Mouse (Mus musculus) megakaryocyte-erythroid progenitor cell, adult 5-6 weeks (primary cell): ENCODE measurements around the gene Sgcd. TPM values are rescaled to one million over a fixed set of nuclear protein-coding genes. Genes with fewer than 3 reads are reported as not detected.

Experiments
- ATAC-seq: replicated peaks from 2 replicates; pipeline ENCODE4 v1.8.0; 2016; ENCODE audit warnings: mild to moderate bottlenecking, inconsistent platforms; ENCODE audit not compliant: severe bottlenecking, poor library complexity, low FRiP score, low TSS enrichment
- total RNA-seq, 2 experiments: library from RNA; stranded (forward) in 1 of 2; stranded (reverse) in 1 of 2; fragments of 200-1000, 215-1000 nt in 1 of 2; fragments of >200 nt in 1 of 2; fragmentation: Nextera tagmentation in 1 of 2; gene quantifications; 2 replicates each; pipeline ENCODE4 v1.2.3; 2014 to 2017

Gene Sgcd
- total RNA-seq, 2 experiments from 2014 or later, result not detected

DNA sequence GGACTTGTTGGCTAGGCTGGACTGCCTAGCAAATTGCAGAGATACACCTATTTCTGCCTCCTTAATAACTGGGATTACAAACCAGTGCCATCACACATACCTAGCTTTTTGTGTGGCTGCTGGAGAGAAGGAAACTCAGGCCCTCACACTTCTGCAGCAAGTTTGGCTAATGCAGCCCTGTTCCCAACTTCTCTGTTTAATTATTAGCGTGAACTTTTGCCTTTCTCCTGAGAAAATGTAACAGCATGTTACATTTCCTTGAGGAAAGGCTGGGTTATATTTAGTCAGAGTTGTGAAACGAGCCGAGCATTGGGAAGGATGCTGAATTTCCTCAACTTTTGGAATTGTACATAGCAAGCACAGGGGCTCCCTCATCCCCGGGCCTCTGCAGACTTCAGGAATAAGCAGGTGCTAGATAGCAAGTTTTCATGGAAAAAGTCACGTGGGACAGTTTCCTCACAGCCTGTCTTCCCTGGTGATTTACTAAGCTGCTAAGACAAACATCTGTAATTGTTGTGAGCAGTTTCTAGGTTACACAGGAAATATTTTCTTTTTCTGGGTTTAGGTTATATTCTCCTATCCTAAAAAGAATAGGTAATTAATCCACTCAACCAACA is 895.4 kb downstream of the Sgcd start:
- no peak for ATAC-seq

DNA sequence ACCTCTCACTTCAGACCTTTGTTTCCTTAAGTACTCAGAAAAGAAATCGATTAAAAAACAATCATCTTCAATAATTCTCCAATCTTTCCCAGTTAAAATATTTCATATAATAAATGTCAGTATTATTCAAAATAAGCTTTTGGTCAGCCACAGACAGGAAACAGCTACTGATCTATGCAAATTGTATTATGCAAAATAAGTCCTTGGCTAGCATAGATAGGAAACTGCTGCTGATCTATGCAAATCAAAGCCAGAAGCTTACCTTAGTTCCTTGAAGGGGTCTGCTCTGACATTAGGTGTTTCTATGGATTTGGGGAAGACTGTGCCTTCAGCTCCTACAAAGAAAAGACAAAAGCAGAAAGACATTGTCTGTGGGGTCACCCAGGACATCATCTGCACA is 906.3 kb downstream of the Sgcd start:
- no peak for ATAC-seq

DNA sequence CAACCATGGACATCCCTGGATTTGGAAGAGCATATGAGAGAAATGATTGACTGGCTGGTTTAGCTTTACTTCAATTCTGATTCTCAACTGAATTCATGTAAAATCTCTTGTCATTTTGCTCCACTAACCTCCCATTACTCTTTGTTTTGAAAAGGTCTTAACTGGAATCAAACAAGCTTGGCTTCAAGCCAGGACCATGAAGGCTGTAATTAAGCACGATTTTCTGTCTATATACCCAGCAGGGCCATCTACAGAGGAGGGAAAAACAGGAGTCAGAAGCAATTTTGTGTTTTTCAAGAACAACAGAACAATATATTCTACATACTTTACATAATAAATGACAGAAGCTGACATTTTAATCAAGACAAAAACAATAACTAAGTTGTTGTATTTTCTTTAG is 915.2 kb downstream of the Sgcd start:
- ATAC-seq, result no peak

DNA sequence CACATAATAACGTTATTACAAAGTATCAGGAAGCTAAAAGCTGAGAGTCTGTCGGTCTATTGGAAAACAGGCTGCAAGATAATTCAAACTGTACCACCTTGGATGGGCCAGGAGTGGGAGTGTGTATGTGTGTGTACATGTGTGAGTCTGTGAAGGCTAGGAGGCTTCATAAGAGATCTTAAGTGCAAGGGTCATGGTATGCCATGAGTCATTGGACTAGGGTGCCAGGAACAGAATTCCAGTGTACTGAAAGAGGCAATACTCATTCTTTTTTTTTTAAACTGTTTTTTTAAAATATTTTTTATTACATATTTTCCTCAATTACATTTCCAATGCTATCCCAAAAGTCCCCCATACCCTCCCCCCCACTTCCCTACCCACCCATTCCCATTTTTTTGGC is 917.6 kb downstream of the Sgcd start:
- ATAC-seq, result no peak

DNA sequence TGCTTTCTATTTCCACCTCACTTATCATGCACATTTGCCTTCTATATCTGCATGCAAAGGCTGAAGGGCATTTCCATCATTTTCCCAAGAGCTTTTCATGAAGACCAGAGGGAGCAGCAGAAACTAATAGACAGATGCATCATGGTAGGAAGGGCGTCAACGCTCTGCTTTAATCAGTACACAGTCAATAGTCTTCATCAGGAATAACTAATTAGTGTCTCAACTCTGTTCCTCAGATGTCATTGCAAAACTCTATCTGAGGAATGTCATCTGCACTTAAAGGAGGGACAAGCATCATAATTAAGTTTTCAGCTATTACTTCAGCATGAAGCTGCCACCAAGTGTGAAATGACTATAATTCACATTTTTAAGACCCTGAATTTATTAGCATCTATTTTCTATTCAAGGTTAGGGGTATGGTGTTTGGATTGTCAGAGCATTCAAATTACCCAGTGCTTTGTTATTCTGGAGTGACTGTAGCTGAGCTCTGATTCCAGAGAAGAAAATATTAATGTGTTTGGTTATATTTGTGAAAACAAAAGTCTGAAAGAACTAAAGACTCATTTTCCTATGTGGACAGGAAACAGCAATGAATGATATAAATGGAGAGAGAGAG is 918.9 kb downstream of the Sgcd start:
- no peak for ATAC-seq

DNA sequence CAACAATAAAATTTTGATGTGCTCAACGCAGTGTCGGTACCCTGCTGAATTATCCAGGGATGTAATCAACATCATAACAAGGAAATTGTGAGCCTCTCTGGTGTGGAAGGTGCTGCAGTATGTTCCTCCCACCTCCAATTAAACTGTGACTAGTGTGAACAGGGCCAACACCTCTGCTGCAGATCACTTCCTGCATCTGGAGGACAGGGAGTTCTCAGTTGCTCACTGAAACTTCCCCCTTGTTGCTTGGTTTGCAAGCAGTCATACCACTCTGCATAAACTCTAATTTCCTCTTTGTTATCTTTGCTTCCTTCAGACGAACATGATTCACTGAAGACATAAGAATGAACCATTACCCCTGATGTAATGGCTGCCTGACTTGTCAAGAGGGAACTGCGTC is 925.1 kb downstream of the Sgcd start:
- no peak for ATAC-seq

DNA sequence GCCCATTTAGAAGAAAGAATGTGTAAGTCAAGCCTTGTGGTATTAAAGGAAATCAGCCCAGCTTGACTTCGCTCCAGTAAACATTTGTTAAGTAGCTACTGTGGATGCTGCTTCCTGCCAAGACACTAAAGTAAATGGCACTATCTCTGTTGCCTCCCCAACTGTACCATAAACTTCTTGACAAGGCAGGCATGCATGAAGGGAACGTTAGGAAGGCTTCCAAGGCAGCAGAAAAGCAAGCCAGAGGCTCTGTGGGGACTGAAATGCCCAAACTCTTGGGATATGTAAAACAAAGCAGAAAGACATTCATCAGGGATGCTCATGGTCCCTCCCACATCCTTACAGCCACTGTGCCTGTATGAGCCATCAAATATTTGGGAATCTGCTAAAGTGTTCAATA is 938.4 kb downstream of the Sgcd start:
- ATAC-seq, result no peak

DNA sequence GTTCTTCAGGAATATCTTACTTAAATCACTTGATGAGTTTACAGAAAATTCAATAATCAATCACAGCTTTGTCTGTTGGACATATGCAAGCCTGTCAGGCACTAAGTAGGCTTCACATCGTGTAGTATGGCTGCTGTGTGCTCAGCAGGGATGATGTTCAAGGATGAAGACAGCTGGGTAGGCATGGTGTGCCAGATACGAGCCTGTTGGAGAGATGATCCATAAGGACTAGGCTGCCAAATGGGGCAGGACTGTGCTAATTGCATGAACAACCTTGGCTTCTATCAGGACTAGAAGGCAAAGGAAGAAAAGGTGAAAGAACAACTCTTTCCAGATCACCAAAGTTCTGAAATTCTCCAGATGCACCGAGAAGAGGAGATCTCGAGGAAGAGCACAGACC is 939.0 kb downstream of the Sgcd start:
- no peak for ATAC-seq

DNA sequence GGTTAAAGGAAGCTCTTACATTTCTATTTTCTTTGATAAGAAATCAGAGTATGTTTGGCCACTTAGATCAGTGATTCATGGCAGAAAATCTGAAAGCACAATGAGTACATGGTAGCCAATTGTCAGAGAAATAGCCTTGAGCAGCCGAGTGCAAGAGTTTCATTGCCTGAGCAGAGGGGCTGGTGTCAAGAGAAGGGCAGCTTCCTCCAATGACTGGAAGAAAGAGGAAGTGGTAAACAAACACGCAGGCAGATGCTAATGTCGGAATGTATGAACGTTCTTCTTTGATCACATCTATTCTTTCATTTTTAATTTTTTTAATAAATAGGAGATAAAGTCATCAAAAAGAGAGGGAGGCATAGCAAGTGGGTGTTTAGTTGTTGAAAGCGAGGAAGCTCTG is 956.5 kb downstream of the Sgcd start:
- no peak for ATAC-seq

DNA sequence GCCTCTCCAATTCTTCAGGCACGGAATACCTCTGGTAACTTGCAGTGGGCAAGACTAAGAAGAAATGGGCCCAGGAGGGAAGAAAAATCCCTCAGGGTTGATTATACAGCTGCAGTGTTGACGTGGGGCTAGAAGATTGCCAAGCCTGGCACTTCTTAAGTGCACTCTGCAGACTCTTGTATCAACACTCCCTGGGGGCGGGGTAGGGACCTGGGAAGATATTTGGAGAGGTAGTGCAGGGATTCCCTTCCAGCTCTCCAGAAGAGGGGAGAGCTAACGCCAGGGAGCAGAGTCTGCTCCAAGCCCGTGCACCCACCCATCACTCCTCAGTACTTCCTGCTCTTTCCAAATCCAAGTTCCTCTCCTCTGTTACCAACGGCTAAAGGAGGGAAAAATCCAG is 967.9 kb downstream of the Sgcd start:
- ATAC-seq, result no peak

DNA sequence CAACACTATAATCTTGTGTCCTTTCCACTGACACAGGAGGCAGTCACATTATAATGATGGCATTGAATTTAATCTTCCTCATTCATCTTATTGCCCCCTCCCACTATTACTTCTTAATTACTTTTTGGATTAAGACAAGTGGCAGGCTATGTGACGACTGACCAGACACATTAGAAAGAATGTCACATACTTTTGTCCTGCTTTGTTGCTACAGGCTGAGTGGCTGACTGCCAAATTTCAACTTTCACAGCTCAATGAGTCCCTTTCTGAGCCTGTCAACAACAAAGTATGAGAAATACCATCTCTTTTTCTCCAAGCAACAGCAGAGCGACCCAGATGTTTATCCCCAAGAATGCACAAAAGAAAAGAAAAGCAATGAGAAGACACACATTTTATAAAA is 970.6 kb downstream of the Sgcd start:
- no peak for ATAC-seq

DNA sequence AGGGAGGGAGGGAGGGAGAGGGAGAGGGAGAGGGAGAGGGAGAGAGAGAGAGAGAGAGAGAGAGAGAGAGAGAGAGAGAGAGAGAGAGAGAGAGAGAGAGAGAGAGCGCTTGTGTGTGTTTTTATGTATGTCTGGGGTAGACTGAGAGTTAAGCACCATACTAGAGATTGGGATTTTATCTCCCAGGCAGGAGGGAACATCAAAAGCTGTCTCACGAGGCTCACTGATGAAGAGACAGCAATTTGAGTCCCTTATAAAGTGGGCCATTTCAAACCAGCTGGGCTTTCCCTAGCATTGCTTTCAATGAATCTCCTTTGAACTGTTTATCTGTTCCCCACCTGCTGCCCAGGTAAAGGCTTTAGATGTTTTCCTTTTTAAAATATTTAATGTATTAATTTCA is 973.1 kb downstream of the Sgcd start:
- ATAC-seq, result no peak

DNA sequence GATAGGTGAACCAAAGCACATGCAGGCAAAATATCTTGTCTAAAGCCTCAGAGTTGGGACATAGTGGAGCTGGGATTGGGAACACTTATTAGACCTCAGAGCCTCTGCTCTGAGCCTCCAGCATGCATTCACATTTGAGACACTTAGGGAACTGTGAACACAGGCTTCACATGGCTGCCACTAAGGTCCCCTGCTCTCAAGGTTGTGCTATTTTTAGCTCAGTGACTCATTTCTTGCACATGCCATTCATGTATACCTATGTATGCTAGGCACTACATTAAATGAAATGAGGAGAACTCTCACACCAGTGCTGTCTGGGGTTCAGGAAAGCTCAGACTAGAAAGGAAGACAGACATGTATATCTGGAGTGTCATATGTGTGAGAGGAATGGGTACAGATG is 974.5 kb downstream of the Sgcd start:
- ATAC-seq, result no peak

DNA sequence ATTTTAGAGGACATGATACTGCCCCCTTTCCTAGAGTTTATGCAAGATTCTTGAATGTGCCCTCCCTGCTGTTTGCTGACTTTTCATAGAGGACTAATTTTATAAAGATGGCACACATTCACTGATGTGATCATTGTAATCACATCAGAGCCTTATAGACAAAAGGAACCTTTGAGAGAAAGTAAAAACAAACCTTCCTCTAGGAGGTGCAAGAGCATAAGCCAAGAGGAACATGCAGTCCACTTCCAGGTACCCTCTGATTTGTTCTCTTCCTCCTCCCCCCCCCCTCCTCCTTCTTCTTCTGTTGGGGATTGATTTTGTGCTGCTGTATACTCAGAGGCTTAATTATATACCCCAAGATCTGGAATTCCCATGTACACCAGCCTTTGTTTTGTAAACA is 978.6 kb downstream of the Sgcd start:
- no peak for ATAC-seq

DNA sequence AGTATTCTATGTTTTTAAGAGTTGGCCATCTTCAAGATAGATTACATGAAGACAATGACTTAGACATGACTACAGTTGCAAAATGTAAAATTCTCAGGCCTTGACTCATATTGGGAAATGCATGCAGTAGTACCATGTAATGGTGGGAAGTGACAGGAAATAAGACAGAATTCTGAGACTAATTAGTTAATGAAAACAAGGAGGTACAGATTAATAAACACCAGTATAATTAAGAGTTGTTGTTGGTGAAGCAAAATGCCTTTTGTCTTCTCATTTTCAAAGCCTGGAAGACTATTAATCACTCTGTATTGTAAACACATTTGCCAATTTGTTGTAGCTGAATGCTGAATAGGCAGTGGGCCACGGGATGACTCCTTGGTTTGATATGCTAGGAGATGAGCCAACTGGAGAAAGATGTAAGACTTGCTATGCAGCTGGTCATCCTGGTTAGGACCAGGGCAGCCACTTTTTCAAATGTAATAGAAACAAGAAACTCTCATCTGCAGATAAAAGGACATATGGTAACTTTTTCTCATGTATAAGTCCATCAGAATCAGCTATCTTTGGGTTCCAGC is 983.4 kb downstream of the Sgcd start:
- ATAC-seq, result no peak

DNA sequence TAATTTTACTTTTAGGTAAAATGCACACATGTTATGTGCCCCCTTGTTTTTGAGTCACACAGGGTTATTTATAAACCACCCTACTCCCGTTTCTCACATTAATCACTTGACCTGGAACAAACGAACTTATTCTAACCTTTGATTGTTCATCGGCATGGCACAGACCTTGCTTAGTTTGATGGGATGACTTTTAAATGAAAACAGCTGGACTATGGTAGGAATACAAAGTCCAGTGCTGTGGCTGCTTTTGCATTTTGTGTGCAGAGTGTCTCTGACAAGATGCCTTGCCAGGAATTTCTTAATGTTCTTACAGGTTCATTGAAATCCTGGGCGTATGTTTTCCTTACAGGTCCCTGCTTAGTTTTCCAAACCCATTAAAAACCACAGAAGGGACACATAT is 1049.5 kb downstream of the Sgcd start:
- no peak for ATAC-seq

DNA sequence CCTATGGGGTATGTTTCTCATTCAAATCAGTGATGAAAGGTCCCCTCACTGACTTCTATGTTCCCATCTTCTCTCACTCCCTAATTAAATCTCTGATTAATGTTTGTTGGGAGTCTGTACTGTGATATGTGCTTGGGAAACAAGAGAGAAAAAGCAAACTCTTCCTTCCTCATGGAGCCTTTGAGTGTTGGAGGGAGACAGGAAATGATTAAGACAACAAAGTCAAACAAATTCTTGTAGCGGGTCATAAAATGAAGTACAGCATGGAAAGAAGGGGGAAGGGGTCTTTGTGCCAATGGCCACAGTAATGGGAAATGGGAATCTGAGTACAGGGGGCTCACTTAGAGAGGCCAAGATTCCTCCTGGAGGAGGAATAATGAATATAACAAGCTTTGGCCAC is 1063.8 kb downstream of the Sgcd start:
- no peak for ATAC-seq

DNA sequence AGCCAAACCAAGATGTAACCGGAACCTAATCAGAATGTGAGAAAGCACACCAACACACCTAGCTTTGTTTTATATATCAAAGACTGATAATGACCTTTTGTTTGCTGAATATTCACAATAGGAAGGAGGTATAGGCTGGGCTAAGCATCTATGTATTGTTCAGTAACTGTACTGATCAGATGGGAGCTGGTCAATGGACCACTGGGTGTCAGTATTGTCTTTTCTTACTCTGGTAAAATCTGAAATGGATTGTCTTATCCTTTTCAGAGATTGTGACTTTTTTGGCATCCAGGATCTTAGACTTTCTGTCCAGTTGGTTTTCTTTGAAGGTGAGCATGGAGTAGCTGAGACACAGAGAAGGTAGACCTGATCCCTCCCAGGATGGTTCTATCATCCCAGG is 1068.5 kb downstream of the Sgcd start:
- ATAC-seq, result no peak

DNA sequence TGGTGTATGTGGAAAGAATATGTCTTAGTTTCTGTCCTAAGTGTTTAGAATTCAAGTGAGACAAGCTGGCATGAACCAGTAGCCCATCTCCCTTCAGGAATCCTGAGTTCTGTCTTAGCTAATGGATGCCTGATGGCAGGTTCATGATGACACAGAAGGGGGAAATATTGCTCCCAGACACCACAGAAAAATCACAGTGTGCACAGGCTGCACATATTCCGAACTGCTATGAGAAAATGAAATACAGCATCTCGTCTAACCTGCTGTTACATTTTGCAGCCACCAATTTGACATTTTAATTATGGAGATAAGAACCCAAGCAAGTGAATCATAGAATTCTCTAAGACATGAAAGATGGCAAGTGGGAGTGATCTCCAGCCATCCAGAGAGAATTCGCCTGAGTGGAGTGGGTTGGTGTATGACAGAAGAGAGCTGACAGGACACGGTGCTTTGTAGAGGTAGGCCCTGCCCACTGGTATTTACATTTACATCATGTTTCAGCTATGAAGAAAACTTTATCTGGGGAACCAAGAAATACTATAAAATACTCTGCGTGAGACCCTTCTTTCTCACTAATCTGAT is 1076.0 kb downstream of the Sgcd start:
- no peak for ATAC-seq

DNA sequence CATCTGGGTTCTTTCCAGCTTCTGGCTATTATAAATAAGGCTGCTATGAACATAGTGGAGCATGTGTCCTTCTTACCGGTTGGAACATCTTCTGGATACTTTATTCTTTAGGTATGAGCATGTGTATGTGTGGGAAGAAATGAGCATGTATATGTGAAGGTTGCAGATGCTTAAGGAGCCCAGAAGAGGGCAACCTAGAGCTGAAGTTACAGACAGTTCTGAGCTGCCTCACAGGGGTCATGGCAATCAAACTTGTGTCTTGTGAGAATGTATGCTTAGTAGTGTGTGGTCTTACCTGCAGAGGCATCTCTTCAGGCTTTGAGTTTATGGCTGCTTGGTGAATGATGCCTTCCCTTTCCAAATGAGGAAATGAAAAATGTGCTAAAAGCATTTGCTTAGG is 1084.5 kb downstream of the Sgcd start:
- no peak for ATAC-seq

DNA sequence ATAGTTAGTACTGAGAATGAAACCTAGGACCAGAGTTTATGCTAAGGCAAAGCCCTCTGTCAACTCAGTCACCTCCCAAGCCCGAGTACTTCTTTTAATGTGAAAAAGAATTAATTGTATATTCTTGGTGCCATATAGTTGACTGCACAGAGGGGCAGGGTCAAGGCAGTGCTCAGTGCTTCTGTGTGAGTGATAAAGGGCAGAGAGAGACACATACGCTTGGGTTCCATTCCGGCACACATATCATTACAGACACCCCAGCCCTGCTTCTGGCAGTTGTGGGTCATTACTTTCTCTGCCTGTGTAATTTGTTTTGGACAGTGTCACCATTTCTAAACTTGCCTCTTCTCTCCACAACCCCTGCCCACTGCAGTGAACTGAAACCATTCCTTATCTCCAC is 1099.7 kb downstream of the Sgcd start:
- no peak for ATAC-seq
